Mouse (Mus musculus): ENCODE measurements around the gene Prss35.
A peak's percentile ranks its signal among the peaks of the same experiment; 100 is the strongest.

Gene Prss35

GRCm38 (mm10) chr9:86734357-86734756, 9.1 kb upstream of the Prss35 start:
- DNase-seq (ENCODE audit: low spot score in 2 of 2), result no peak

GRCm38 (mm10) chr9:86734795-86735194, 8.7 kb upstream of the Prss35 start:
- no peak for DNase-seq (ENCODE audit: low spot score in 2 of 2)

GRCm38 (mm10) chr9:86736991-86737390, 6.5 kb upstream of the Prss35 start:
- DNase-seq (ENCODE audit: low spot score in 2 of 2), result no peak

GRCm38 (mm10) chr9:86738067-86738466, 5.4 kb upstream of the Prss35 start:
- no peak for DNase-seq (ENCODE audit: low spot score in 2 of 2)

- DNase-seq (ENCODE audit: low spot score in 2 of 2), result no peak
These were observed 4.6 kb upstream of the Prss35 start for GRCm38 (mm10) chr9:86738801-86739200.

GRCm38 (mm10) chr9:86739971-86740370, 3.5 kb upstream of the Prss35 start:
- DNase-seq (ENCODE audit: low spot score in 2 of 2), result no peak

- no peak for DNase-seq (ENCODE audit: low spot score in 2 of 2)
These were observed 592 bp downstream of the Prss35 start for GRCm38 (mm10) chr9:86744041-86744440.

- peak; percentile 67 to 73 for DNase-seq (ENCODE audit: low spot score in 2 of 2)
These were observed 2.6 kb downstream of the Prss35 start for GRCm38 (mm10) chr9:86745926-86746581.

- no peak for DNase-seq (ENCODE audit: low spot score in 2 of 2)
These were observed 19.3 kb downstream of the Prss35 start for GRCm38 (mm10) chr9:86762477-86763376.

- DNase-seq (ENCODE audit: low spot score in 2 of 2), result no peak
These were observed 20.6 kb downstream of the Prss35 start for GRCm38 (mm10) chr9:86764002-86764401.

- DNase-seq (ENCODE audit: low spot score in 2 of 2), result no peak
These were observed 23.5 kb downstream of the Prss35 start for GRCm38 (mm10) chr9:86766991-86767390.

GRCm38 (mm10) chr9:86772897-86773296, 29.4 kb downstream of the Prss35 start:
- no peak for DNase-seq (ENCODE audit: low spot score in 2 of 2)

GRCm38 (mm10) chr9:86773996-86774395, 30.5 kb downstream of the Prss35 start:
- no peak for DNase-seq (ENCODE audit: low spot score in 2 of 2)

GRCm38 (mm10) chr9:86775374-86775773, 31.9 kb downstream of the Prss35 start:
- DNase-seq (ENCODE audit: low spot score in 2 of 2), result no peak

GRCm38 (mm10) chr9:86777309-86777708, 33.9 kb downstream of the Prss35 start:
- DNase-seq (ENCODE audit: low spot score in 2 of 2), result no peak

- no peak for DNase-seq (ENCODE audit: low spot score in 2 of 2)
These were observed 34.8 kb downstream of the Prss35 start for GRCm38 (mm10) chr9:86778212-86778611.

GRCm38 (mm10) chr9:86781426-86781825, 38.0 kb downstream of the Prss35 start:
- DNase-seq (ENCODE audit: low spot score in 2 of 2), result no peak

GRCm38 (mm10) chr9:86782836-86783235, 39.4 kb downstream of the Prss35 start:
- no peak for DNase-seq (ENCODE audit: low spot score in 2 of 2)

- DNase-seq (ENCODE audit: low spot score in 2 of 2), result no peak
These were observed 45.7 kb downstream of the Prss35 start for GRCm38 (mm10) chr9:86789186-86789585.

- no peak for DNase-seq (ENCODE audit: low spot score in 2 of 2)
These were observed 48.5 kb downstream of the Prss35 start for GRCm38 (mm10) chr9:86791927-86792326.

- no peak for DNase-seq (ENCODE audit: low spot score in 2 of 2)
These were observed 51.8 kb downstream of the Prss35 start for GRCm38 (mm10) chr9:86795236-86795635.

GRCm38 (mm10) chr9:86797553-86797952, 54.1 kb downstream of the Prss35 start:
- no peak for DNase-seq (ENCODE audit: low spot score in 2 of 2)

GRCm38 (mm10) chr9:86798129-86798528, 54.7 kb downstream of the Prss35 start:
- no peak for DNase-seq (ENCODE audit: low spot score in 2 of 2)

All from right cerebral cortex, postnatal 36 days (tissue).